Mouse (Mus musculus) heart, postnatal 0 days (tissue): ENCODE measurements at regions not wholly inside any gene's neighbourhood (a gene's known extent, or its start where the extent isn't known, plus 50 kb on each side); places are given as distances from the start of the nearest gene placed in this dataset.

Experiments
- ATAC-seq: fragments of 200-750 bp; cut with Nextera tagmentation; 2 replicates; pipeline ENCODE4 v1.8.0; 2017; ENCODE audit warnings: low read depth, moderate number of reproducible peaks, moderate library complexity; ENCODE audit not compliant: insufficient read depth
- DNase-seq: peaks from one replicate; pipeline ENCODE4 v3.0.0-alpha.2; 2016; ENCODE audit warnings: low spot score
- H3K27ac ChIP-seq: fragments of 300-500 bp; sonication (generic); 2 replicates; pipeline ENCODE4 v1.5.1; 2014; ENCODE audit warnings: low read depth, mild to moderate bottlenecking
- H3K27me3 ChIP-seq: fragments of 300-500 bp; sonication (generic); 2 replicates; pipeline ENCODE4 v1.6.1; 2014; ENCODE audit warnings: low read length, mixed read lengths; ENCODE audit not compliant: control insufficient read depth, insufficient read depth
- H3K36me3 ChIP-seq: fragments of 300-500 bp; sonication (generic); replicated peaks from 2 replicates; pipeline ENCODE4 v1.6.1; 2014; ENCODE audit warnings: low read length, mixed read lengths; ENCODE audit not compliant: control insufficient read depth, insufficient read depth
- H3K4me1 ChIP-seq: fragments of 300-500 bp; sonication (generic); 2 replicates; pipeline ENCODE4 v1.6.1; 2014; ENCODE audit warnings: antibody characterized with exemption; ENCODE audit not compliant: control insufficient read depth, insufficient read depth
- H3K4me2 ChIP-seq: fragments of 300-500 bp; sonication (generic); 2 replicates; pipeline ENCODE4 v1.6.1; 2014; ENCODE audit warnings: low read depth, mild to moderate bottlenecking, low read length, moderate library complexity
- H3K4me3 ChIP-seq: fragments of 300-500 bp; sonication (generic); 2 replicates; pipeline ENCODE4 v1.5.1; 2014; ENCODE audit warnings: low read depth, low read length
- H3K9ac ChIP-seq: fragments of 300-500 bp; sonication (generic); replicated peaks from 2 replicates; pipeline ENCODE4 v1.6.1; 2014; ENCODE audit warnings: low read depth, low read length, mixed read lengths
- H3K9me3 ChIP-seq: fragments of 300-500 bp; sonication (generic); replicated peaks from 2 replicates; pipeline ENCODE4 v1.6.1; 2016; ENCODE audit warnings: low read length; ENCODE audit not compliant: control insufficient read depth
- CTCF ChIP-seq: IDR thresholded peaks from 2 replicates; pipeline ENCODE4 v1.5.1; 2016; ENCODE audit warnings: antibody characterized with exemption, control low read depth, low read depth
- EP300 ChIP-seq: IDR thresholded peaks from 2 replicates; pipeline ENCODE4 v1.6.1; 2016; ENCODE audit warnings: antibody characterized with exemption, low read depth
- WGBS: fragments of 180-500 bp; shearing (Covaris S2); extraction: QIAGEN DNeasy Blood & Tissue Kit; methylation state at CpG from one replicate; pipeline ENCODE4 v1.1.7; 2014; 5-methylcytosine and 5-hydroxymethylcytosine counted together

- no peaks in the 10 kb centered on the region for H3K4me1 ChIP-seq
- no peak overlapping the region for H3K4me3 ChIP-seq
- H3K27ac ChIP-seq, result no peak overlapping the region
- no peak for TF ChIP-seq EP300
- TF ChIP-seq CTCF, result no peak
- 61% methylated on average over 6 of the region's 6 CpGs for WGBS
- H3K9ac ChIP-seq, result no peak overlapping the region
- no peak for ATAC-seq
- no peak for DNase-seq
- no peaks in the 10 kb centered on the region for H3K27me3 ChIP-seq
- H3K9me3 ChIP-seq, result no peaks in the 10 kb centered on the region
- H3K36me3 ChIP-seq, result no peaks in the 10 kb centered on the region
- H3K4me2 ChIP-seq, result no peak overlapping the region
Observed at GRCm38 (mm10) chr1:73822616-73823015, 301.6 kb downstream of the Tns1 start.

GRCm38 (mm10) chr1:73820701-73821100, 303.5 kb downstream of the Tns1 start:
- Histone ChIP-seq H3K27me3 (no peaks in the 10 kb centered on the region), H3K4me3 (no peak overlapping the region), H3K36me3 (no peaks in the 10 kb centered on the region), H3K9me3 (no peaks in the 10 kb centered on the region), H3K4me2 (no peak overlapping the region), H3K4me1 (no peaks in the 10 kb centered on the region), H3K9ac (no peak overlapping the region), H3K27ac (no peak overlapping the region)
- TF ChIP-seq EP300 (no peak), CTCF (no peak)
- DNase-seq (no peak), ATAC-seq (no peak)
- 56% methylated on average over 7 of the region's 7 CpGs for WGBS

DNA sequence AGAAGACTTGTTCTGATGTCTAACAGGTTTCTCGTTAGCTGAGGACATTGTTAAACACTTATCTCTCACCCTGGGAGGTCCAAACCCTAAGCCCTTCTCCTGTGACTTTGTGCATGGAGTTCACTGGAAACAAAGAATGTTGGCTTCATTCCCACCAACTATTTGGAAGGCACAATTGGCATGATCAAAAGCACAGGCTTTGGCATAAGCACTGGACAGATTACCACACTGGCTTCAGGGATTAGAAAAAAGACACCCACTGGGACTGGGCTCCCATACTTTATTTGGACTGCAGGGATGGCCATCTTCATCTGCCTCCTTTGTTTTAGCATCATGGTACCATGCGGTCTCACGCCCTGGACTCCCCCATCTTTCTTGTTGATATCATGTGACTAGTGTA, 317.0 kb downstream of the Tns1 start:
- Histone ChIP-seq H3K9ac (no peak overlapping the region), H3K36me3 (no peaks in the 10 kb centered on the region), H3K4me3 (no peak overlapping the region), H3K9me3 (no peaks in the 10 kb centered on the region), H3K27ac (no peak overlapping the region), H3K27me3 (no peaks in the 10 kb centered on the region), H3K4me1 (peaks cover 3% of the 10 kb centered on the region; the same call in 1 of the 2 replicates), H3K4me2 (no peak overlapping the region)
- DNase-seq (no peak), ATAC-seq (no peak)
- TF ChIP-seq EP300 (no peak), CTCF (no peak)
- WGBS, result 67% methylated on average over 3 of the region's 3 CpGs

- peak; percentile 47; the same call in 1 of the 2 replicates for ATAC-seq
- H3K9me3 ChIP-seq, result no peaks in the 10 kb centered on the region
- no peak overlapping the region for H3K4me2 ChIP-seq
- 65% methylated on average over 9 of the region's 9 CpGs for WGBS
- no peak overlapping the region for H3K4me3 ChIP-seq
- H3K9ac ChIP-seq, result no peak overlapping the region
- peaks cover 3% of the 10 kb centered on the region; the same call in 1 of the 2 replicates for H3K4me1 ChIP-seq
- H3K36me3 ChIP-seq, result no peaks in the 10 kb centered on the region
- H3K27me3 ChIP-seq, result no peaks in the 10 kb centered on the region
- DNase-seq, result no peak
- no peak overlapping the region for H3K27ac ChIP-seq
- TF ChIP-seq CTCF, result no peak; the same call in 1 of the 2 replicates
- TF ChIP-seq EP300, result no peak
Observed at GRCm38 (mm10) chr1:73805156-73805555, 319.1 kb downstream of the Tns1 start.

DNA sequence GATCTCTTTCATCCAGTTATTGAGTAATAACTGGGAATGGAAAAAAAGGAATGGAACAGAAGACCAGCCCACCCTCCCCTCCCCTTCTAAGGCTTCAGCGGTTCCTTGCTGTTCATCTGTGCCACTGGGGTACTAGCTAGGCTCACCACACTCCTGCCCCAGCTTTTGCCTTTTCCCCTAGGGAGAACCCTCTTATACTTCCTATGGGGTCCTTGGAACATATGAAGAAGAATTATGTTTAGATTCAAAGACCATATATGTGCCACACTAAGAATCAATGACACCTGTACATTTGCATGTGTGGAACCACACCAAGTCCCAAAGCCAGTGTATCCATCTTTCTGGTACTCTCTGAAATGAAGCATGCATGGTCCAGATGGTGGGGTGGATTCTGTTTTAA, 324.3 kb downstream of the Tns1 start:
- Histone ChIP-seq H3K4me1 (no peaks in the 10 kb centered on the region; the same call in 1 of the 2 replicates), H3K4me3 (no peak overlapping the region), H3K9me3 (no peaks in the 10 kb centered on the region), H3K36me3 (no peaks in the 10 kb centered on the region), H3K4me2 (no peak overlapping the region), H3K27ac (no peak overlapping the region), H3K27me3 (no peaks in the 10 kb centered on the region), H3K9ac (no peak overlapping the region)
- ATAC-seq, result no peak
- TF ChIP-seq CTCF (no peak), EP300 (no peak)
- WGBS, result 83% methylated on average over 1 of the region's 1 CpGs
- DNase-seq, result no peak

GRCm38 (mm10) chr1:73799246-73799645, 325.0 kb downstream of the Tns1 start:
- WGBS, result 43% methylated on average over 8 of the region's 8 CpGs
- ATAC-seq (no peak), DNase-seq (no peak)

More at GRCm38 (mm10) chr1:73799246-73799645, 325.0 kb downstream of the Tns1 start:
- H3K4me3 ChIP-seq, result no peak overlapping the region
- no peak overlapping the region for H3K4me2 ChIP-seq
- H3K36me3 ChIP-seq, result no peaks in the 10 kb centered on the region
- H3K9ac ChIP-seq, result no peak overlapping the region
- H3K9me3 ChIP-seq, result no peaks in the 10 kb centered on the region
- H3K4me1 ChIP-seq, result no peaks in the 10 kb centered on the region
- no peak for TF ChIP-seq EP300
- TF ChIP-seq CTCF, result no peak
- H3K27me3 ChIP-seq, result no peaks in the 10 kb centered on the region
- H3K27ac ChIP-seq, result no peak overlapping the region
